Comparison of ENCODE assay signal across 20 mouse cellular contexts in genomic region chr7:19764581-19764980, GRCm38 (mm10). TPM values are rescaled to one million over a fixed set of nuclear protein-coding genes. Genes with fewer than 3 reads are reported as not detected.
"Had no signal": no experiment of that assay in that cellular context is flagged by ENCODE, and none has a peak within 500 bp of the region (broad histone marks: within the 10 kb centered on the region; RNA-seq: fewer than 3 reads in every experiment).

No protein-coding gene starts in this region.

- DNase-seq: forebrain, postnatal 0 days; gastrocnemius, postnatal 14 days; gastrocnemius, postnatal 36 days; heart, postnatal 36 days; kidney, adult 11 months; layer of hippocampus, adult 9-11 months; layer of hippocampus, postnatal 36 days; left cerebral cortex, postnatal 4 days had no signal

- H3K36me3 ChIP-seq: hindbrain, embryonic 13.5 days; hindbrain, embryonic 15.5 days; liver, embryonic 12.5 days had no signal

- H3K4me3 ChIP-seq: heart, embryonic 13.5 days; heart, embryonic 15.5 days; hindbrain, embryonic 13.5 days; hindbrain, embryonic 15.5 days; kidney, embryonic 15.5 days; limb, embryonic 13.5 days; limb, embryonic 15.5 days; liver, embryonic 12.5 days had no signal

- ATAC-seq: forebrain, postnatal 0 days; hindbrain, postnatal 0 days; intestine, embryonic 16.5 days; liver, embryonic 12.5 days had no signal

- H3K4me2 ChIP-seq: heart, embryonic 13.5 days; heart, embryonic 15.5 days; hindbrain, embryonic 13.5 days; hindbrain, embryonic 15.5 days; kidney, embryonic 15.5 days; limb, embryonic 13.5 days; limb, embryonic 15.5 days; liver, embryonic 12.5 days had no signal

- H3K27ac ChIP-seq: heart, embryonic 13.5 days; heart, embryonic 15.5 days; hindbrain, embryonic 13.5 days; hindbrain, embryonic 15.5 days; hindbrain, postnatal 0 days; kidney, embryonic 15.5 days; kidney, postnatal 0 days; limb, embryonic 13.5 days; limb, embryonic 15.5 days; liver, embryonic 12.5 days; liver, embryonic 14.5 days had no signal

- H3K27me3 ChIP-seq: heart, embryonic 13.5 days; heart, embryonic 15.5 days; kidney, embryonic 15.5 days; limb, embryonic 15.5 days had no signal

- H3K9ac ChIP-seq: forebrain, postnatal 0 days; heart, embryonic 13.5 days; heart, embryonic 15.5 days; hindbrain, embryonic 13.5 days; hindbrain, embryonic 15.5 days; kidney, embryonic 15.5 days; limb, embryonic 13.5 days; limb, embryonic 15.5 days; liver, embryonic 12.5 days; liver, embryonic 14.5 days had no signal

- H3K9me3 ChIP-seq: heart, embryonic 13.5 days; heart, embryonic 15.5 days; hindbrain, embryonic 13.5 days; hindbrain, embryonic 15.5 days; kidney, embryonic 15.5 days; limb, embryonic 13.5 days; limb, embryonic 15.5 days; liver, embryonic 12.5 days had no signal

RNA-seq across cellular contexts. Expression of gene Cblc, which starts 32.0 kb away (rescaled TPM):
- polyA plus RNA-seq: hindbrain, embryonic 13.5 days; hindbrain, embryonic 15.5 days had no signal
